Mouse (Mus musculus) thymus, adult 2 months (tissue): ENCODE data around the gene Birc7. TPM values are rescaled to one million over a fixed set of nuclear protein-coding genes. Genes with fewer than 3 reads are reported as not detected.

Experiments
- DNase-seq: peaks from one replicate; pipeline ENCODE4 v3.0.0; 2021
- H3K27ac ChIP-seq: fragments of 200-500 bp; 2 replicates; pipeline ENCODE4 v1.5.1; 2012; ENCODE audit warnings: low read length, control low read depth; ENCODE audit not compliant: control insufficient read depth, insufficient read depth
- H3K27me3 ChIP-seq: fragments of 200-500 bp; 2 replicates; pipeline ENCODE4 v1.6.1; 2012; ENCODE audit warnings: mild to moderate bottlenecking, low read length, moderate library complexity, mixed read lengths; ENCODE audit not compliant: control insufficient read depth, insufficient read depth
- H3K36me3 ChIP-seq: fragments of 200-500 bp; 2 replicates; pipeline ENCODE4 v1.6.1; 2012; ENCODE audit warnings: mild to moderate bottlenecking, low read length, moderate library complexity; ENCODE audit not compliant: control insufficient read depth, insufficient read depth
- H3K4me1 ChIP-seq: fragments of 200-500 bp; replicated peaks from 2 replicates; pipeline ENCODE4 v1.6.1; 2012; ENCODE audit warnings: low read length; ENCODE audit not compliant: control insufficient read depth, insufficient read depth
- H3K4me3 ChIP-seq: fragments of 200-500 bp; 2 replicates; pipeline ENCODE4 v1.5.1; 2012; ENCODE audit warnings: mild to moderate bottlenecking, low read length, control low read depth, moderate library complexity; ENCODE audit not compliant: control insufficient read depth, insufficient read depth
- CTCF ChIP-seq: fragments of 200-500 bp; IDR thresholded peaks from 2 replicates; pipeline ENCODE4 v1.5.1; 2012; ENCODE audit warnings: mild to moderate bottlenecking, control low read depth, low read length, moderate library complexity, borderline replicate concordance; ENCODE audit not compliant: control insufficient read depth, poor library complexity, insufficient read depth; ENCODE audit errors: extremely low read depth
- POLR2A ChIP-seq: fragments of 200-500 bp; IDR thresholded peaks from 2 replicates; pipeline ENCODE4 v1.6.1; 2012; ENCODE audit warnings: mild to moderate bottlenecking, low read length, control low read depth, moderate library complexity; ENCODE audit not compliant: control insufficient read depth, poor library complexity, insufficient read depth; ENCODE audit errors: extremely low read depth
- WGBS: fragments of 180-500 bp; shearing (Covaris S2); methylation state at CpG from one replicate; pipeline ENCODE4 v1.1.7; 2018; 5-methylcytosine and 5-hydroxymethylcytosine counted together
- polyA plus RNA-seq: library from polyadenylated mRNA; depleted of rRNA; stranded (reverse); fragments of >200 nt; gene quantifications from 2 replicates; pipeline ENCODE4 v1.2.3, GENCODE M21; 2012

Birc7 gene
- polyA plus RNA-seq, 1 experiment: 0.19 TPM

DNA sequence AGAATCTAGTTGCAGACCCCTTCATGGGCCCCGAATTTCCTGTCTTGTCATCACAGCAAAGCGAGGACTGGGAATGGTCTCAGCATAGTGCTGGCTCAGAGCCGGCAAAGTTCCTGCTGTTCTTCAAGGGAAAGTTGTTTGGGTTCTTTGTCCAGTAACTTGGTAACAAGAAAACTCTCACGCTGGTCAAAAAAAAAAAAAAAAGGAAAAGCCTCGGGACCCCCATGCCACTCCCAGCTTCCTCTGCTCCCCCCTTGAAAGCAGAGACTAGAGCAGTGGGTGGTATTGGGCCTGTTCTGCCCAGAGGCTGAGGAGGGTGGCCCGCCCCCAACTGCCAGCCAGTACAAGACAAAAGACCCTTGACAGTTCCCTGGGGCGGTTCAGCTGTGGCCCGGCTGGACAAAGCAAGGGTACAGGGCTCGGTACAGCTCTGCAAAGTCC, 23.9 kb downstream of the Birc7 start:
- Histone ChIP-seq H3K4me3 (no peak overlapping the region), H3K36me3 (no peaks in the 10 kb centered on the region), H3K27ac (no peak overlapping the region), H3K27me3 (peaks cover 8% of the 10 kb centered on the region), H3K4me1 (no peaks in the 10 kb centered on the region)
- 54% methylated on average over 9 of the region's 9 CpGs for WGBS
- DNase-seq: no peak
- TF ChIP-seq CTCF: no peak
- TF ChIP-seq POLR2A: no peak

DNA sequence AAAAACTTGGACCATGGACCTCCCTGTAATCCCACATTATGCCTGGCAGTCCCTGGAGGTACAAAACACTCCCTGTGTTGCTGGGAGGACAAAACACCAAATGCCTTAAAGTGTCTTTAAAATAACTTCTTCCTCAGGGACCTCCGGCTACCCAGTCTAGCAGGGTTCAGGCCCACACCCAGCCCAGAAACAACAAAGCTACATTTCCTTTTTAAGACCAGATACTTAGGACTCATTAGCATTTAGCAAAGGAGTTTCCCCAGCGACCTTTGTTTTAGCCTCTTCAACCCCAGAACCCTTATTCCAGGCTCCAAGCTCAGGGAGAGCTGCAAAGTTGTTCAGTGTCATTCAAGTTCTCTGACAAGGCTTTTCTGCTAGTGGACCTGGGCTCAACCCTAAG, 24.8 kb downstream of the Birc7 start:
- no peak for DNase-seq
- no peak overlapping the region for H3K27ac ChIP-seq
- H3K4me1 ChIP-seq: no peaks in the 10 kb centered on the region
- no peak overlapping the region for H3K4me3 ChIP-seq
- H3K27me3 ChIP-seq: peaks cover 8% of the 10 kb centered on the region
- no peaks in the 10 kb centered on the region for H3K36me3 ChIP-seq
- TF ChIP-seq POLR2A: no peak
- TF ChIP-seq CTCF: no peak
- 62% methylated on average over 2 of the region's 2 CpGs for WGBS

DNA sequence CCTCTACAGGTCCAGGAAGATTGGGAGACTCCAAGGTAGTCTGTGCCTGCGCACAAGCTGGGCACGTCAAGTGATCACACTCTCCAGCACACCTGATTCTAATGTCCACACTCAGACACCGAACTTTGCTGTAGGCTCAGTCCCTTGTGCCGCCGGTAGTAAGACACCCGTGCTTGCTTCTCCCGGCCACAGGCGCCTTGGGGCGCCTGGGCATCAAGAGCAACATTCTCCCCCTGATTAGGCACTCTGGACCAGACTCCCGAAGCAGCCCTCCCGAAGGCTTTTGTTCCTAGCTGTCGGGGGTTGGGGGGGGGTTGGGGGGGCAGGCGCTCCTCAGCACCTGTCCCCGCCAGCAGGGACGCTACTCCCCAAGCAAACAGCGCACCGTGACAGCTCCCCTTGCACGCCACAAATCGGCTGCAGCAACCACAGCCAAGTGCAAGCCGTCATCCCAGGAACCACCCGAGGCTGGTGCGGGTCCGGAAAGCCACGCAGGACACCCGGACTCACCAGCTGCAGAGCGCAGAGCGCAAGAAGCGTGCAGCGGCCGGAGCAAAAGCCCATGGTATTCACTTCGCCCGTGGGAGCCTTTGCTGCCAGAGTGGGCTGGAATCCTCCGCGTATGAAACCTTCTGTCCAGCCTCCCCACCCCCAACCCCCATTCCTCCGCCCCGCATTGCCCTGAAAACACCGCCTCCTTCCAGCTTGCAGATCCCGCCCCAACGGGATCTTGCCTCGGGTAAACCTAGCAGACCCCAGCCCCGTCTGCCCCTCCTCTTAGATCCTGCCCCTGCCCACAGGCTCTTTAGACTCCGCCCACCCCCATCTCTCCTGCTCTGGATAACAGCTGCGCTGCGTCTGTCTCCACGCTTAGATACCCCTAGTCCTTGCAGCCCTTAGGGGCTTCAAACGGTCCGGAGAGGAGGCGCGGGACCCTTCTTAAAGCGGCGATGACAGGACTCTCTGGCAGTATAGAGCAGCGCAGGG, 25.5 kb downstream of the Birc7 start, which contains the start of gene Nkain4:
TSS of gene Nkain4 (minus strand) at position 639 of the 987 bp plus-strand sequence.
- H3K4me1 ChIP-seq: no peaks in the 10 kb centered on the region
- no peak within 1 kb of the TSS for H3K27ac ChIP-seq
- WGBS: 5% methylated on average over 52 of the region's 52 CpGs
- no peak within 1 kb of the TSS for H3K4me3 ChIP-seq
- no peak for TF ChIP-seq POLR2A
- TF ChIP-seq CTCF: no peak
- DNase-seq: no peak
- H3K36me3 ChIP-seq: no peaks in the 10 kb centered on the region
- H3K27me3 ChIP-seq: peaks cover 8% of the 10 kb centered on the region

DNA sequence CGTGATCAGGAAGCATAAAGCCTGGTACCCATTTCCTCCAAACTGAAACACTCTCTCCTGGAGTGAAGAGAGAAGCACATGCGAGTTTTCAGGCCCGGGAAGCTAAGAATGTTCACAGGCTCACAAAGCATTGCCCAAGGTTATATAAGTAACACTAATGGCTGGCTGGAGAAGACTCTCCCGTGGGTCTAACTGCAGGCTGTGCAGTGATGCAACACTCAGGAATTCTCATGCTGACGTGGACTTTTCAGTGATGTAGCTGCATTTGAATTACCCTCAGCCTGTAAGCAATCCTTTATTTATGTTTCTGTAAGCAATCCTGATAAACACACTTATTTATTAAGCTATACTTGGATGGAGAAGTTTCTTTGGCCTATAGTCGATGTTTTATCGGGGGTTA, 30.8 kb downstream of the Birc7 start:
- DNase-seq: no peak
- H3K27me3 ChIP-seq: peaks cover 4% of the 10 kb centered on the region; the same call in 1 of the 2 replicates
- H3K4me1 ChIP-seq: no peaks in the 10 kb centered on the region
- no peaks in the 10 kb centered on the region for H3K36me3 ChIP-seq
- TF ChIP-seq POLR2A (no peak), CTCF (no peak)
- WGBS: 65% methylated on average over 7 of the region's 7 CpGs
- H3K27ac ChIP-seq: no peak overlapping the region
- H3K4me3 ChIP-seq: no peak overlapping the region

GRCm38 (mm10) chr2:180960187-180960586, 31.4 kb downstream of the Birc7 start:
- Histone ChIP-seq H3K4me1 (no peaks in the 10 kb centered on the region), H3K36me3 (no peaks in the 10 kb centered on the region), H3K27me3 (peaks cover 2% of the 10 kb centered on the region; the same call in 1 of the 2 replicates), H3K27ac (no peak overlapping the region), H3K4me3 (no peak overlapping the region)
- no peak for DNase-seq
- 83% methylated on average over 3 of the region's 3 CpGs for WGBS
- TF ChIP-seq POLR2A (no peak), CTCF (no peak)

- no peak for DNase-seq
- Histone ChIP-seq H3K4me1 (peaks cover 2% of the 10 kb centered on the region), H3K27ac (no peak overlapping the region), H3K27me3 (no peaks in the 10 kb centered on the region), H3K4me3 (no peak overlapping the region), H3K36me3 (no peaks in the 10 kb centered on the region)
- TF ChIP-seq POLR2A (no peak), CTCF (no peak)
- 86% methylated on average over 2 of the region's 2 CpGs for WGBS
These were observed 33.9 kb downstream of the Birc7 start for GRCm38 (mm10) chr2:180962616-180963308.
